Mouse (Mus musculus) midbrain, embryonic 14.5 days (tissue): ENCODE measurements around the gene Arhgap25. TPM values are rescaled to one million over a fixed set of nuclear protein-coding genes. Genes with fewer than 3 reads are reported as not detected.
"Not testable (repeated sequence)": the region's sequence is repeated elsewhere in the genome, so short reads cannot be mapped to it uniquely, and the experiment has no call there.

ENCODE experiments used
- ATAC-seq: fragments of 200-750 bp; cut with Nextera tagmentation; 2 replicates; pipeline ENCODE4 v1.8.0; 2017; ENCODE audit warnings: moderate number of reproducible peaks, moderate library complexity; ENCODE audit not compliant: low FRiP score, low TSS enrichment
- DNase-seq: peaks from one replicate; pipeline ENCODE4 v3.0.0-alpha.2; 2015
- H3K27ac ChIP-seq: fragments of 300-500 bp; sonication (generic); replicated peaks from 2 replicates; pipeline ENCODE4 v1.5.1; 2014; ENCODE audit warnings: mild to moderate bottlenecking, low read depth, low read length, moderate library complexity
- H3K27me3 ChIP-seq: fragments of 300-500 bp; sonication (generic); 2 replicates; pipeline ENCODE4 v1.6.1; 2014; ENCODE audit warnings: low read length, control low read depth, mixed read lengths; ENCODE audit not compliant: control insufficient read depth, insufficient read depth
- H3K36me3 ChIP-seq: fragments of 300-500 bp; sonication (generic); 2 replicates; pipeline ENCODE4 v1.6.1; 2014; ENCODE audit warnings: low read length, control low read depth; ENCODE audit not compliant: control insufficient read depth, insufficient read depth
- H3K4me1 ChIP-seq: fragments of 300-500 bp; sonication (generic); 2 replicates; pipeline ENCODE4 v1.6.1; 2014; ENCODE audit warnings: mild to moderate bottlenecking, antibody characterized with exemption, low read length, control low read depth; ENCODE audit not compliant: control insufficient read depth, insufficient read depth
- H3K4me2 ChIP-seq: fragments of 300-500 bp; sonication (generic); 2 replicates; pipeline ENCODE4 v1.6.1; 2014; ENCODE audit warnings: mild to moderate bottlenecking, low read length, moderate library complexity
- H3K4me3 ChIP-seq: fragments of 300-500 bp; sonication (generic); replicated peaks from 2 replicates; pipeline ENCODE4 v1.5.1; 2014; ENCODE audit warnings: low read depth, low read length
- H3K9ac ChIP-seq: fragments of 300-500 bp; sonication (generic); replicated peaks from 2 replicates; pipeline ENCODE4 v1.6.1; 2014; ENCODE audit warnings: mild to moderate bottlenecking, low read length, moderate library complexity
- H3K9me3 ChIP-seq: fragments of 300-500 bp; sonication (generic); 2 replicates; pipeline ENCODE4 v1.6.1; 2016; ENCODE audit warnings: low read length, control low read depth, mixed read lengths; ENCODE audit not compliant: control insufficient read depth
- WGBS: fragments of 180-500 bp; shearing (Covaris S2); extraction: QIAGEN DNeasy Blood & Tissue Kit; methylation state at CpG from one replicate; pipeline ENCODE4 v1.1.7; 2014; 5-methylcytosine and 5-hydroxymethylcytosine counted together
- polyA plus RNA-seq: library from polyadenylated mRNA; unstranded; fragments of >200 nt; fragmentation: Nextera tagmentation; extraction: Ambion mirVana; gene quantifications from 2 replicates; pipeline ENCODE4 v1.2.1, GENCODE M21; 2014

Arhgap25 gene
- polyA plus RNA-seq, 1 experiment from 2014 or later, result 2.4 TPM

DNA sequence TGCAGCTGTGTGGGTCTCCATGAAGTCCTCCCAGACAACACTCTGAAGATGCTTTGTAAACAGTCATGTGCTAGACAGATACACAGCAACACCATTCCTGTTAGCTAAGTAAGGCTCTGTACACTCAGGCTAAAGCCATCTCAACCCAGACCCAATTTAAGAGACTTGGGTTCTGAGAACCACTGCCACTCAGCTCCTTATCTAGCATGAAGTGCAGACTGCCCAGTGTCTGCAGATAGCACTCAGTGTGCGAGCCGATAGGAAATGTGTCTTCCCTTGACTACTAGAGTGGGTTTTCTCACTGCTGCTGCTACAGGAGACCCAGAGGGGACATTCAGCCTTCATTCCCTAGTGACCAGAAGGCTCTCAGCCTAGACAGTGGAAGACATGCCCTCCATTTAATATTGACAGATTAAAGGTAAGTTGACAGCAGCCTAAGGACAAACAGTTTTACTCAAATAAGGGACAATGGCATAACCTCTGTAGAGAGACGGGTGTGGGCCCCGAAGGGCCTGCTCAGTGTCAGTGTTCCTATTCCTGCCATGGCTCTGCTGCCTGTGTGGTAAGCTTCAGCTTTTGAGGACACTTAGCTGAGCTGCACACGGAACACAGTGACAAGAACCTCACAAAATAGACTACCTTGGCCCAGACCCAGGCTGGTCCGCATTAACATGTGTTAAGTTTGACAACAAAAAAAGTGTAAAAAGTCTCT lies 5.1 kb downstream of the Arhgap25 start:
- H3K27ac ChIP-seq, result no peak overlapping the region
- H3K27me3 ChIP-seq, result no peaks in the 10 kb centered on the region
- no peaks in the 10 kb centered on the region for H3K9me3 ChIP-seq
- no peaks in the 10 kb centered on the region for H3K36me3 ChIP-seq
- no peak overlapping the region for H3K9ac ChIP-seq
- WGBS, result 90% methylated on average over 6 of the region's 6 CpGs
- H3K4me3 ChIP-seq, result no peak overlapping the region
- no peak for ATAC-seq
- H3K4me2 ChIP-seq, result no peak overlapping the region
- H3K4me1 ChIP-seq, result no peaks in the 10 kb centered on the region
- no peak for DNase-seq

DNA sequence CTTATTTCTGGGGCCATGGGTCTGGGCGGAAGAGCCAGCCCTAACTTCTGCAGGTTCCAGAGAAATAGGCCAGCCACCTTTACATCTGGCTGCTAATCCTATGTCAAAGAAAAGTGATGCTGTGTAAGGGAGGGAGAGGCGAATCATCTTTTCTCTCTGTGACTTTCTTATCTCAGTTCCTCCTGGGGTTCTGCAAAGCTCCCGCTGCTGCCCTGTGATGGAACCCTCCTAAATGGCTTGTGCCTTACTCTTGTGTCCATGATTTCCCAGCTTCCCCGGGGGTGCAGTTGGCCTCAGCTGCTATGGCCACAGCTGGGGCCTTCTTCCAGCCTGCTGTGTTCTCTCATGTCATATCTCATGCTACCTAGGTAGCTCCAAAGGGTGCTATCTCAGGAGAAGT lies 5.7 kb downstream of the Arhgap25 start:
- Histone ChIP-seq H3K36me3 (no peaks in the 10 kb centered on the region), H3K4me3 (no peak overlapping the region), H3K9ac (no peak overlapping the region), H3K4me2 (no peak overlapping the region), H3K9me3 (no peaks in the 10 kb centered on the region), H3K27ac (no peak overlapping the region), H3K4me1 (no peaks in the 10 kb centered on the region), H3K27me3 (no peaks in the 10 kb centered on the region)
- WGBS, result 95% methylated on average over 4 of the region's 4 CpGs
- DNase-seq (no peak), ATAC-seq (no peak)

DNA sequence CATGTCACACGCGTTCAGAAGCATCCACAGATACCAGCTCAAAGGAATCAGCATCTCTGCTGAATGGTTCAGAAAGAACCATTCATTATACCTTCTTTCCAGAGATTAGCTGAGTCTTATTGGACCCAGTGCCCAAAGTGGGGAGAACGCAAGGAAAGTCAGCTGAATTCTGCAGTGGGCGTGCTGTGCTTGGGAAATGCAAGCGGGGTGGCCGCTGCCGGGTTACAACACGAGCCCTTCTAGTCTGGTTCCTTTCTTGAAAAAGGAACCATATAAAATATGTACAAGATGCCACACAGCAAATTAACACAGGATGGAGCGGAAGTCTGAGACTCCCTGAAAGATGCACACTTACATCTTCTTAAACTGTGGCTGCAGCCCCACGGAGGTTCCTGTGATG lies 7.9 kb downstream of the Arhgap25 start:
- Histone ChIP-seq H3K36me3 (no peaks in the 10 kb centered on the region), H3K27me3 (no peaks in the 10 kb centered on the region), H3K9ac (no peak overlapping the region), H3K4me2 (no peak overlapping the region), H3K9me3 (no peaks in the 10 kb centered on the region), H3K4me1 (no peaks in the 10 kb centered on the region), H3K4me3 (no peak overlapping the region), H3K27ac (no peak overlapping the region)
- ATAC-seq (no peak), DNase-seq (no peak)
- 92% methylated on average over 10 of the region's 10 CpGs for WGBS

DNA sequence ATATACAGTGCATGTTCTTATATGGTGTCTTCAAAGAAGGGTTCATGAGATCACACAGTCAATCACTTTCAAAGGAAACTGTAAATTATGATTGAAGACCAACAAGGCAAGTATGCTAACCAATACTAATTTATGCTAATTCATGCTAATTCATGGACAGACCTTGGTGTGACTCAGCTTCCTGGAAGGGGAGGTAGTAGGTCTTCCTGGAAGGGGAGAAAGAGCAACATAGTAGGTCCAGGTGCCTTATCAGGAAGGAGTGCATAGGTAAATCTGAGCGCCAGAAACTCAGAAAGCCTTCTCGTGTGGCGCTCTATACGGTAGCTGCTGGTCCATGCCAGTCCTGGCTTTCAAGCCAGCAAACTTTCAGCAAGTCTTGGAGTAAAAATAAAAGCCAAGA lies 8.8 kb downstream of the Arhgap25 start:
- DNase-seq (no peak), ATAC-seq (no peak)
- WGBS, result 97% methylated on average over 4 of the region's 4 CpGs
- no peaks in the 10 kb centered on the region for H3K4me1 ChIP-seq
- no peaks in the 10 kb centered on the region for H3K27me3 ChIP-seq
- no peak overlapping the region for H3K4me3 ChIP-seq
- H3K27ac ChIP-seq, result no peak overlapping the region
- no peaks in the 10 kb centered on the region for H3K36me3 ChIP-seq
- no peak overlapping the region for H3K4me2 ChIP-seq
- H3K9ac ChIP-seq, result no peak overlapping the region
- H3K9me3 ChIP-seq, result no peaks in the 10 kb centered on the region

DNA sequence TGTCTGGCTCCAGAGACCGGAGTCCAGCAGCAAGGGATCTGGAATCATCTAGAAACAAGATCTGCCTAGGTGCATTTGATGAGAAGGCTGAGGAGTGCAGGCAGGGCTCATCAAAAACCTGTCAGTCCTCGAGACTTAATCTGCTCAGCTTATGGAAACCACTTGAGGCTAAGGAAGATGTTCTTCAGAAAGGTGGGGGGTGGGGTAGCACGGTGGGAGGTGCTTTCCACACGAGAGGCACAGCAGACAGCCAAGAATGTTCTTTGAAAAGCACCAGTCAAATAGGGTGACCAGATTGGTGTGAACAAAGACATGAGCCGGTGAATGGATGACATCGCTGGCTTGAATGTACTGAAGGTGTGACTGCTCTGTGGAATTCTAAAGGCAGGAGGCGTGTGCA lies 9.3 kb downstream of the Arhgap25 start:
- no peaks in the 10 kb centered on the region for H3K27me3 ChIP-seq
- ATAC-seq (no peak), DNase-seq (no peak)
- no peak overlapping the region for H3K4me3 ChIP-seq
- H3K9me3 ChIP-seq, result no peaks in the 10 kb centered on the region
- no peak overlapping the region for H3K27ac ChIP-seq
- no peak overlapping the region for H3K4me2 ChIP-seq
- H3K36me3 ChIP-seq, result no peaks in the 10 kb centered on the region
- WGBS, result 47% methylated on average over 7 of the region's 7 CpGs
- H3K4me1 ChIP-seq, result no peaks in the 10 kb centered on the region
- H3K9ac ChIP-seq, result no peak overlapping the region

DNA sequence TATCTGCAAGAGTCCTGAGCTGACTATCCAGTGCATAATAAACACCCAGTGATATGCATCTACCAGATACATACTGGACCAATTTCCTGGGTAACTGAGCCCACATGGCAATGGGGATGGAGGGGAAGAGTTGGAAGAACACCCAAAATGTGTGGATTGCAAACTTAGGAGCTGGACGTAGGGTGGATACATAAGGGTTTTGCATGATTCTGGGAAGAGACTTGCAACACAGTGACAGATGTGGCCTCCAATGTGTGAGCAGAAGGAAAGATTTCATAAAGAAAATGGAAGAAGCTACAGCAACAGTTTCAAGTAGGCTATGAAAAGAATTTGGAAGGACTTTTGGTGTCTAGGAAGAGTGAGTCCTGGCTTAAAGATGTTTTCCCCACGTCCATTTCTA lies 10.0 kb downstream of the Arhgap25 start:
- Histone ChIP-seq H3K27ac (no peak overlapping the region), H3K36me3 (no peaks in the 10 kb centered on the region), H3K4me3 (no peak overlapping the region), H3K9ac (no peak overlapping the region), H3K4me2 (no peak overlapping the region), H3K9me3 (no peaks in the 10 kb centered on the region), H3K27me3 (no peaks in the 10 kb centered on the region), H3K4me1 (no peaks in the 10 kb centered on the region)
- no peak for ATAC-seq
- 78% methylated on average over 2 of the region's 2 CpGs for WGBS
- no peak for DNase-seq

DNA sequence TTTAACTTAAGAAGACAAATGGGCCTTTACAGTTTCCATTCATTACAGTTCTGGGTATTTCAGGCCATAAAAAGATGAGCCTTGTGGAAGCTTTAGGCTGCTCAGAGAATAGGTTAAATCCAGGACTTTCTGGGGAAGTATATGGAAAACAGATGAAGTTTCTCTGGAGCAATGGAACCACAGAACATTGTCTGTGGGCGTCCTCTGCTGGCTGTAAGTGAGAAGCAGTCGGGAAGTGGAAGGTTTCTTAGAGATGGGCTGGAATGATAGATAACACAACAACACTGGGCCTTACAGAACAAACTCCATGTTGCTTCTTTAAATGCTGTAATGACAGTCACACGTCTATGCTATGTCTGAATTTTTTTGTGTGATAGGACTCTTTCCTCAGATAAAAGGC lies 10.8 kb downstream of the Arhgap25 start:
- DNase-seq (peak; percentile 70), ATAC-seq (no peak)
- Histone ChIP-seq H3K4me3 (no peak overlapping the region), H3K27ac (no peak overlapping the region), H3K36me3 (no peaks in the 10 kb centered on the region), H3K9me3 (no peaks in the 10 kb centered on the region), H3K4me2 (no peak overlapping the region), H3K27me3 (no peaks in the 10 kb centered on the region), H3K9ac (no peak overlapping the region), H3K4me1 (no peaks in the 10 kb centered on the region)
- WGBS, result 36% methylated on average over 3 of the region's 3 CpGs

DNA sequence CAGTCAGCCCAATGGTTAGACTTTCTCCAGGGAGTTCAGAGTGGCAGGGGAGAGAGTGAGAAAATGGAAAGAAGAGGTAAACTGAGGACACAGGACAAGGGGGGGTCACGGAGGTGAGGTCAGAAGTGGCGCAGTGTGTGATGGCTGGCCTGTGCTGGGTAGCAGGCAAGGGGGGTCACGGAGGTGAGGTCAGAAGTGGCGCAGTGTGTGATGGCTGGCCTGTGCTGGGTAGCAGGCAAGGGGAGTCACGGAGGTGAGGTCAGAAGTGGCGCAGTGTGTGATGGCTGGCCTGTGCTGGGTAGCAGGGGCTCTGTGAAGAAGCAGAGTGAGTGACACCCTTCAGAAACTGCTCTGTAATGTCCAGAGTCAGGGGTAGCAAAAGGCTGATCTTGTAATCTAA lies 11.4 kb downstream of the Arhgap25 start:
- not testable (repeated sequence) for H3K9ac ChIP-seq, H3K9me3 ChIP-seq, DNase-seq, H3K36me3 ChIP-seq, ATAC-seq, H3K4me3 ChIP-seq, H3K27me3 ChIP-seq, H3K4me1 ChIP-seq, H3K4me2 ChIP-seq, H3K27ac ChIP-seq
- WGBS, result 92% methylated on average over 6 of the region's 6 CpGs

DNA sequence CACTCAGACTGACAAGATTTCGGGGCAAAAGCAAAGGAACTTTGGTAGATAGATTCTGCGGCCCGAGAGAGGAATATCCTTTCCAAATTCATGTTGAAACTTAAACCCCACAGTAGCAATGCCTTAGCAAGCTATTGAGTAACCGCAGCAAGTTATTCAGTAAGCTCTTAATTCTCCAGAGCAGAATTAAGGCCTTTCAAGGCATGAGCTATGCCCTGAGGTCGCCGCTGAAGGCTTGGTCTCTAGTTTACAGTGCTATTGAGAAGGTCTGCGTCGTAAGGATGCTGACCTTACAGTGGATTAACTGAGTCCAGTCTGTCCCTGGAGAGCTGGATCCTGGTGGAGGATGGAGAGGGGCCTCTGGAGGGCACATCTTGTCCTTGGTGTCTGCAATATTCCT lies 12.5 kb downstream of the Arhgap25 start:
- Histone ChIP-seq H3K4me3 (no peak overlapping the region), H3K4me2 (no peak overlapping the region), H3K4me1 (no peaks in the 10 kb centered on the region), H3K36me3 (no peaks in the 10 kb centered on the region), H3K9ac (no peak overlapping the region), H3K27ac (no peak overlapping the region), H3K9me3 (no peaks in the 10 kb centered on the region), H3K27me3 (no peaks in the 10 kb centered on the region)
- 88% methylated on average over 8 of the region's 8 CpGs for WGBS
- DNase-seq (no peak), ATAC-seq (no peak)
